Mouse (Mus musculus) kidney, adult 18-20 months (tissue): Measurements from ENCODE around the gene Hormad1.
"Not testable (repeated sequence)": the region's sequence is repeated elsewhere in the genome, so short reads cannot be mapped to it uniquely, and the experiment has no call there.

ENCODE experiments used
- DNase-seq: peaks from one replicate; pipeline ENCODE4 v3.0.0; 2021

Gene Hormad1

GRCm38 (mm10) chr3:95569585-95569984 lies 10.1 kb downstream of the Hormad1 start:
- no peak for DNase-seq

GRCm38 (mm10) chr3:95587754-95588603 lies 28.5 kb downstream of the Hormad1 start:
- no peak for DNase-seq

DNA sequence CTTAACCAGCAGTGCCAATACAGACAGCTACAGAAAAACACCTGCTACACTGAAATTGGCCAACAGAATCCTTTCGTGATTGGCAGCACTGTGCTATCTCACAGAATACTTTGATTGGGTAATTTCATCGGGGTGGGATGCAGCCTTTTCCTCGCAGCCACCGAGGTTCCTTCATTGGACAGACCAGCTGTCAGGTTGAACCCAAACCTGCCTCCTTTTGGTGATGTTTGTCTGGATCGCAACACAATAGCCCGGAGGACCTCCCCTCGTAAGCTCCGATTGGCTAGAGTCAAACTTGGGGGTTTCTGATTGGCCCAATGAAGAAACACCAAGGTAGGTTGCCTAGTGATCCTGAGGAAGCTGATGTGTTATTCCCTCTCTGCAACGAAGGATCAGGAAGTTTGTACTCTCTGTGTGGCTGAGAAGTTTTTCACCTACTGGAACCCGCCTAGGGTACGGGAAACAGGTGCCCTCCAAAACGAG lies 29.2 kb downstream of the Hormad1 start, which contains the start of gene Golph3l:
Golph3l (plus strand) TSS at position 331 of the 483 bp plus-strand sequence.
- peak; percentile 93 for DNase-seq

GRCm38 (mm10) chr3:95598734-95599133 lies 39.3 kb downstream of the Hormad1 start:
- DNase-seq, result no peak

DNA sequence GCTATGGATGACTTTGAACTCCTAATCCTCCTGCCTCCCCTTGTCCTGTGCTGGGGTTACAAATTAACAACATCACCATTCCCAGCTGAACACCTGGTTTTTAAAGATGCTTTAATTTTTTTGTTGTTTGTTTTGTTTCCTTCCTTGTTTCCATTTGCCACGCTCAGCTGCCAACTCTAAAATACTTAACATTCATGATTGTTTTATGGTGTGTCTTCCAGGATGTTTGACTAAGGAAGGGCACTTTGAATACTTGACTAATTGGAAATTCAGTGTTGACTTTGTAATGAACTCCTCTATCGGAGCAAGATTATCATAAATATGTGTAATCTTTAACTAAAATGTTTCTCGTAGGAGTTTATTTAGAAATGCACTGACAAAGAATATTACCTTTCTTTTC lies 41.8 kb downstream of the Hormad1 start:
- no peak for DNase-seq

GRCm38 (mm10) chr3:95606096-95606495 lies 46.6 kb downstream of the Hormad1 start:
- DNase-seq, result peak; percentile 30

- no peak for DNase-seq
Measured at GRCm38 (mm10) chr3:95609195-95609594, 49.7 kb downstream of the Hormad1 start.

DNA sequence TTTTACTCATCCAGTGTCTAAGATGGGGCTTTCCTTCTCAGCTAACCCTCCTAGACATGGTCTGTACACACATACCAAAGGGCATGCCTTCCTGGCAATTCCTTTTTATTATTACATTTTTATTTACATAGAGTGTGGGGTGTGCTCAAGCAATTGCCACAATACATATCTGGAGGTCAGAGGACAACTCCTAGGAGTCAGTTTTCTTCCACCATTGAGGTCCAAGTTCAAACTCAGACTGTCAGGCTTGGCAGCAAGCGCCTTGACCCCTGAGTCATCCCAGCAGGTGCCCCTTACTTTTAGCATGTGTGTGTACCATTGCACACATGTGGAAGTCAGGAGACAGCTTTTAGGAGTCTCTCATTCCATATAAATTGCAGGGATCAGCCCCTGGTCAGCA lies 54.5 kb downstream of the Hormad1 start:
- DNase-seq, result no peak

GRCm38 (mm10) chr3:95618511-95618910 lies 59.0 kb downstream of the Hormad1 start:
- DNase-seq, result no peak

DNA sequence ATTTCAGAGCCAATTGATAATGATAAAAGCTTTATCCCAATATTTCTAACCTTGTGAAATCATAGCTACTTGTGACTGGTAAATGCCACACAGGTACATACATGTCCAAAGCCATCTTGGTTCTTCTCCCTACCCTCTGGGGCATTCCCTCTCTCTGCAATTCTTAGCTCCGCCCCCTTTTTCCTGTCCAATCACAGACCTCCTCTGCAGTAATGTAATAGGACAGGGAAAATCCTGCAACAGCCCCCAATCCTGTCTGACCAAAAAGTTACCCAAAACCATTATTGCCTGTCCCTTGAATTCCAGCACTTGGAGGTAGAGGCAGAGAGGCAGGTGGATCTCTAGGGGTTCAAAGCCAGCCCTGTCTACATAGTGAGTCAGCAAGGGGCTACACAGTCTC lies 61.8 kb downstream of the Hormad1 start:
- DNase-seq, result no peak

DNA sequence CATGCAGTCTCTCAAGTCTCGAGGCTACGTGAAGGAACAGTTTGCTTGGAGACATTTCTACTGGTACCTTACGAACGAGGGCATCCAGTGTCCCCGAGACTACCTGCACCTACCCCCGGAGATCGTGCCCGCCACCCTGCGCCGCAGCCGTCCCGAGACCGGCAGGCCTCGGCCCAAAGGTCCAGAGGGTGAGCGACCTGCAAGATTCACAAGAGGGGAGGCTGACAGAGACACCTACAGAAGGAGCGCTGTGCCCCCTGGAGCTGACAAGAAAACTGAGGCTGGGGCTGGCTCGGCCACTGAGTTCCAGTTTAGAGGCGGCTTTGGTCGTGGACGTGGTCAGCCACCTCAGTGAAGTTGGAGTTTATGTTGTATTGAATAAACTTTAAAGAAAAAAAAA lies 62.9 kb downstream of the Hormad1 start:
- DNase-seq, result not testable (repeated sequence)

DNA sequence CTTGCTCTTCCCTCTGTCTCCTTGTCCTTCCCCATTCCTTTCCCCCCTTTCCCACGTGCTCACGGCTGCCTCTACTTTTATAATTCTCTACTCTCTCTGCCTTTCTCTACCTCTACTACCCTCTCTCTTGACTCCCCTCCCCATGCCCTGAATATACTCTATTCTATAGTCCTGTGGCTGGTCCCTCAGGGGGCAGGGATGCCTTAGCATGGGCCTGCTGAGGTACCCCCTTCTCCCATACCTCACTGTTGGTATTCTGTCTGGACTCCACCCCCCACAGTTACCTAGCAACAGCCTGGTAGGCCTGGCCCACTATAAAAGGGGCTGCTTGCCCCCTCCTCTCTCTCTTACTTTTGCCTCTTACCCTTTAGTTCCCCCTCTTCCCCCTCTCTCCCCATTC lies 64.1 kb downstream of the Hormad1 start:
- no peak for DNase-seq

- not testable (repeated sequence) for DNase-seq
Measured at GRCm38 (mm10) chr3:95623991-95624515, 64.6 kb downstream of the Hormad1 start.

DNA sequence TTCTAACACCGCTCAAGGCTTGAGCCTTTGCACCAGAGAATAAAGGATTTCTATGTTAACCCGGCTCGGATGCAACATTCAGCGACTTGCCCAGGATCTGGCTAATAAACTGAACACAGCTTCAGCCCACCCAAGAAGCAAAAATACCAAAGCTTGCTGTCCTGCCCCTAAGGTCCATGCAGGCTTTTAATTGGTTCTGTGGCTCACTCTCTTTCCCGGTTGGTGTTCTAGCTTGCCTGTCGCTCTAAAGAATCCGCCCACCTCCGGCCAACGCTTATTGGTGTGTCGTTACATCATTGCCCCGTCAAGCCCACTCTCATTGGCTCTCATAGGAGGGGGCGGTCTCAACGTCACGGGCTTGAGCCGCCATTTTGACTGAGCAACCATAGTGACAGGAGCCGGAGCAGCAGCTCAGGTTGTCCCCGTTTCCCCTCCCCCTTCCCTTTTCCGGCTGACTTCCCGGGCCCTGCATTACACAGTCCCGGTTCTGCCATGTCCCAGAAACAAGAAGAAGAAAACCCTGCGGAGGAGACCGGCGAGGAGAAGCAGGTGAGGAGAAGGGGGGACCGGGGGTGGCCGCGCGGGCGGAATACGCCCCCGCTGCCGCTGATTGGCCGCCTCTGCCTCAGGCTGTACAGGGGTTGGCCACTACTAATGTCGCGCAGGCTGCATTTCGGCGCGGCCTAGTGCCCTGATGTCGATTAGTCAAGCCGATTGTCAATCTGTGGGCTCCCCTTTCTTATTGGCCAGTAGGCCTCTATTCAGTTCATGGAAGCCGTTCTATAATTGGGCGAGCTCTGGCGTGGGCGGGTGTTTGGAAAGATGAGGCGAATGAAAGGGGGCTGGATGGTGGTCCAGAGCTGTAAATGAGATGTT lies 65.4 kb downstream of the Hormad1 start, which contains the start of gene Ensa:
Ensa (plus strand) TSS at position 366 of the 876 bp plus-strand sequence.
- peak; percentile 99 for DNase-seq

- no peak for DNase-seq
Measured at GRCm38 (mm10) chr3:95627763-95628162, 68.3 kb downstream of the Hormad1 start.

GRCm38 (mm10) chr3:95629755-95630154 lies 70.3 kb downstream of the Hormad1 start:
- no peak for DNase-seq

GRCm38 (mm10) chr3:95630856-95631255 lies 71.4 kb downstream of the Hormad1 start:
- DNase-seq, result no peak

DNA sequence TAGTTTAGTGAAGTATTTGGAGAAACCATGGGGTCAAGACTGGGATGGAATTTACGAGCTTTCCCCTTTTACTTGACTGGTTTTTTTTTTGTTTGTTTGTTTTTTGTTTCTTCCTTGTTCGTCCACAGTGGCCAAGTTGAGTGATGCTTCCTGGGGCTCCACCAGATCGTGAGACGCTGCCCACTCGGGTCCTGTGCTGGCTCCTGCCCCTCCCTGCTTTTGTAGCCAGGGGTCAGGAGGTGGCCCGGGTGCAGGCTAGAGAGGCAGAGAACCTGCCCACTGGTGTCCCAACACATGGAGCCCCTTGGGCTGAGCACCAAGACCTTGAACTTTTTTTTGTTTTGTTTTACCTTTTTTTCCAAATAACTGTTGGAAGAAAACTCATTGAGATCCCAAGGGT lies 71.8 kb downstream of the Hormad1 start:
- no peak for DNase-seq

DNA sequence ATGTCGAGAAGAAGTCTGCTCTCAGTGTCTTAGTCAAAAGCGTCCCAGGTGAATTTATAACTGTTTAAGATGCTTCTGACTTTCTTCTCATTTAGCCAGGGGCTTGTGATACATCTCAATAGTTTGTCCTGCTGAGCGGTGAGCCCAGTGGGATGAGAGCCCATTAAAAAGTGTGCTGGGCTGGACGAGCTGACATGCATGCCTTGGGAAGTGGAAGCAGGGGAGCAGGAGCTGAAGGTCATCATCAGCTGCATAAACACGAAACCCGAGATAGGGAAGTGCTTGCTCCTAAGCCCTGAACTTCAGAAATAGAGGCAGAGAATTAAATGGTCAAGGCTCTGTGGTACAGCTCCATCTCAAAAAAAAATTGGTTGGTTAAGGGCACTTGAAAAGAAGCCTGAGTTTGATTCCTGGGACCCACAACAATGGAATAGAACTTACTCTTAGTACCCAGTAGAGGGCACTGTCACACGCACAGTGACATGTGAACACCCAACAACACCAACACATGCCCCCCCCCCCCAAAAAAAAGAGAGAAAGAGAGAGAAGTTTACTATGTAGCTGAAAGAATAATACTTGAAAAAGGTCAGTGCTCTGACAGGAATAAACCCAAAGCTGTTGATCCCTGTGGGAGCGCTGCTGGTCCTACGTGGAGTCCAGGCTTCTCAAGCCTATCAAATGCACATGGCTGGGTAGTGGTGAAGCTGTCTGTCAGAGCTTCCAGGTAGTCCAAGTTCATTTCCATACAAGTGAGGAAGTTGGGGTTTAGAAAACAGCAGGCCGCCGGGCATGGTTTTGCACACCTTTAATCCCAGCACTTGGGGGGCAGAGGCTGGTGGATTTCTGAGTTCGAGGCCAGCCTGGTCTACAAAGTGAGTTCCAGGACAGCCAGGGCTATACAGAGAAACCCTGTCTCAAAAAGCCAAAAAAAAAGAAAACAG lies 73.4 kb downstream of the Hormad1 start:
- no peak for DNase-seq

DNA sequence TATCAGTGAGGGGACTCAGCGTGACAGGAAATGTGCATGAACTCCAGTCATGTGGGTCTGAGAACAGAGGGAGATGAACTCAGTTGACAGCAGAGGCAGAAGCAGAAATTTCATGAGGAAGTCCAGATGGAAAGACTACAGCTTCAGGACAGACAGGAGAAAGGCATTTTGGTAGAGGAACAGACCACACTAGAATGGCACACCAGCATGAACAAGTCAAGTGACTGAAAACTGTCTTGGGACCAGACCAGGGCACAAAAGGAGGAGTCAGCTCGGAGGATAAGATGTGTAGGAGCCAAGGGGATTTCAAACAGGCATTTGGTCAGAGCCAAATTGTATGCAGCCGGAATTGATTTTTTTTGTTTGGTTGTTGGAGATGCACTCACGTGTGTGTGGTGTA lies 76.2 kb downstream of the Hormad1 start:
- DNase-seq, result no peak

DNA sequence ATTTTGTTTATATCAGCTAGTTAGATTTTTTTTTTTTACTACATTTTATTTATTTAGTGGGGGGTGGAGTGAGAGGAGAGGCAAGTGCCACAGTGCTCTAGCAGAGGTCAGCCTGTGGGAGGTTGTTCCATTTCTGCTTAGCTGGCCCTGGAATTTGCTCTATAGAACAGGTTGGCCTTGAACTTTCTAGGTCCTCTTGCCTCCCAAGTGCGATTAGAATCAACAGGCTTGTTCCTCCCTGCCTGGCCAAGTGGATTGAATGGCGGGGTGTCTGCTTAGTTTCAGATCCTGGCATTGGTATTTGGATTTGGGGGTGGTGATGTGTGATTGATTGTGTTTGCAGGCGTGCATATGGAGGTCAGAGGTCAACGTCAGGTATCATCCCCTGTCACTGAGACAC lies 76.6 kb downstream of the Hormad1 start:
- DNase-seq, result no peak
